Mouse (Mus musculus) stomach, embryonic 16.5 days (tissue): Measurements from ENCODE around the gene Gm20605. TPM values are rescaled to one million over a fixed set of nuclear protein-coding genes. Genes with fewer than 3 reads are reported as not detected.
A peak's percentile ranks its signal among the peaks of the same experiment; 100 is the strongest.

ENCODE experiments used
- ATAC-seq: fragments of 200-750 bp; cut with Nextera tagmentation; 2 replicates; pipeline ENCODE4 v1.8.0; 2017; ENCODE audit warnings: moderate number of reproducible peaks, moderate TSS enrichment; ENCODE audit not compliant: insufficient read depth, low FRiP score
- H3K27ac ChIP-seq: fragments of 300-500 bp; sonication (generic); 2 replicates; pipeline ENCODE4 v1.5.1; 2014; ENCODE audit warnings: low read length
- H3K27me3 ChIP-seq: fragments of 300-500 bp; sonication (generic); 2 replicates; pipeline ENCODE4 v1.6.1; 2014; ENCODE audit warnings: low read length, control low read depth, mixed read lengths; ENCODE audit not compliant: control insufficient read depth, insufficient read depth
- H3K36me3 ChIP-seq: fragments of 300-500 bp; sonication (generic); 2 replicates; pipeline ENCODE4 v1.6.1; 2014; ENCODE audit warnings: low read length; ENCODE audit not compliant: control insufficient read depth, insufficient read depth
- H3K4me1 ChIP-seq: fragments of 300-500 bp; sonication (generic); 2 replicates; pipeline ENCODE4 v1.6.1; 2014; ENCODE audit warnings: low read length, control low read depth, mixed read lengths; ENCODE audit not compliant: control insufficient read depth, insufficient read depth
- H3K4me2 ChIP-seq: fragments of 300-500 bp; sonication (generic); 2 replicates; pipeline ENCODE4 v1.6.1; 2014; ENCODE audit warnings: low read depth, low read length, mixed read lengths
- H3K4me3 ChIP-seq: fragments of 300-500 bp; sonication (generic); replicated peaks from 2 replicates; pipeline ENCODE4 v1.5.1; 2014; ENCODE audit warnings: mild to moderate bottlenecking, low read length
- H3K9ac ChIP-seq: fragments of 300-500 bp; sonication (generic); 2 replicates; pipeline ENCODE4 v1.6.1; 2014; ENCODE audit warnings: low read length
- H3K9me3 ChIP-seq: fragments of 300-500 bp; sonication (generic); replicated peaks from 2 replicates; pipeline ENCODE4 v1.6.1; 2016; ENCODE audit warnings: low read length, control low read depth; ENCODE audit not compliant: control insufficient read depth
- WGBS: fragments of 180-500 bp; shearing (Covaris S2); extraction: QIAGEN DNeasy Blood & Tissue Kit; methylation state at CpG from one replicate; pipeline ENCODE4 v1.1.7; 2014; 5-methylcytosine and 5-hydroxymethylcytosine counted together
- polyA plus RNA-seq: library from polyadenylated mRNA; unstranded; fragments of >200 nt; fragmentation: Nextera tagmentation; extraction: Ambion mirVana; gene quantifications from 2 replicates; pipeline ENCODE4 v1.2.1, GENCODE M21; 2015

The Gm20605 gene
- polyA plus RNA-seq, 1 experiment from 2014 or later, result 9.4 TPM

GRCm38 (mm10) chr5:137653366-137653765 lies 24.4 kb downstream of the Gm20605 start:
- Histone ChIP-seq H3K9me3 (no peaks in the 10 kb centered on the region), H3K4me1 (peaks cover 27% of the 10 kb centered on the region), H3K4me2 (no peak overlapping the region), H3K36me3 (no peaks in the 10 kb centered on the region; the same call in 1 of the 2 replicates), H3K4me3 (no peak overlapping the region), H3K27ac (no peak overlapping the region), H3K27me3 (no peaks in the 10 kb centered on the region), H3K9ac (no peak overlapping the region)
- WGBS, result 89% methylated on average over 10 of the region's 10 CpGs
- no peak for ATAC-seq

GRCm38 (mm10) chr5:137654746-137655145 lies 25.8 kb downstream of the Gm20605 start:
- Histone ChIP-seq H3K9me3 (no peaks in the 10 kb centered on the region), H3K27me3 (no peaks in the 10 kb centered on the region), H3K4me1 (peaks cover 17% of the 10 kb centered on the region), H3K9ac (no peak overlapping the region), H3K4me3 (no peak overlapping the region), H3K4me2 (no peak overlapping the region), H3K36me3 (peaks cover under 1% of the 10 kb centered on the region; the same call in 1 of the 2 replicates), H3K27ac (no peak overlapping the region)
- 79% methylated on average over 7 of the region's 7 CpGs for WGBS
- ATAC-seq, result no peak

GRCm38 (mm10) chr5:137656977-137657376 lies 28.0 kb downstream of the Gm20605 start:
- WGBS, result 21% methylated on average over 6 of the region's 6 CpGs
- peak; percentile 70; the same call in 1 of the 2 replicates for ATAC-seq
- H3K4me1 ChIP-seq, result 0 out of 2 replicates have a peak, but pooled peaks cover 3% of the 10 kb centered on the region
- H3K27me3 ChIP-seq, result no peaks in the 10 kb centered on the region
- no peak overlapping the region for H3K9ac ChIP-seq
- H3K36me3 ChIP-seq, result peaks cover 6% of the 10 kb centered on the region; the same call in 1 of the 2 replicates
- H3K9me3 ChIP-seq, result no peaks in the 10 kb centered on the region
- peak overlapping the region; percentile 40 for H3K27ac ChIP-seq
- H3K4me2 ChIP-seq, result no peak overlapping the region
- no peak overlapping the region for H3K4me3 ChIP-seq

- Histone ChIP-seq H3K9ac (no peak overlapping the region), H3K4me2 (no peak overlapping the region), H3K9me3 (no peaks in the 10 kb centered on the region), H3K27ac (no peak overlapping the region), H3K4me1 (0 out of 2 replicates have a peak, but pooled peaks cover 3% of the 10 kb centered on the region), H3K36me3 (0 out of 2 replicates have a peak, but pooled peaks cover 7% of the 10 kb centered on the region), H3K27me3 (no peaks in the 10 kb centered on the region), H3K4me3 (no peak overlapping the region)
- no peak for ATAC-seq
- 85% methylated on average over 6 of the region's 6 CpGs for whole genome bisulfite sequencing
These were observed 31.2 kb downstream of the Gm20605 start for GRCm38 (mm10) chr5:137660064-137660688.

- ATAC-seq, result no peak
- H3K27ac ChIP-seq, result no peak overlapping the region
- WGBS, result 78% methylated on average over 9 of the region's 9 CpGs
These were observed 34.1 kb downstream of the Gm20605 start for GRCm38 (mm10) chr5:137663057-137663456.

GRCm38 (mm10) chr5:137668971-137669370 lies 40.0 kb downstream of the Gm20605 start:
- peak overlapping the region; percentile 10; the same call in 1 of the 2 replicates for H3K27ac ChIP-seq
- ATAC-seq, result no peak
- 0 out of 2 replicates have a peak overlapping the region, but pooled peaks have one; percentile 20 for H3K4me2 ChIP-seq
- H3K9me3 ChIP-seq, result no peaks in the 10 kb centered on the region
- H3K27me3 ChIP-seq, result no peaks in the 10 kb centered on the region
- WGBS, result 41% methylated on average over 10 of the region's 10 CpGs
- no peak overlapping the region for H3K9ac ChIP-seq
- no peak overlapping the region for H3K4me3 ChIP-seq
- peaks cover 12% of the 10 kb centered on the region; the same call in 1 of the 2 replicates for H3K36me3 ChIP-seq
- H3K4me1 ChIP-seq, result peaks cover 28% of the 10 kb centered on the region

More at GRCm38 (mm10) chr5:137663057-137663456, 34.1 kb downstream of the Gm20605 start:
- no peaks in the 10 kb centered on the region for H3K4me1 ChIP-seq
- peaks cover 18% of the 10 kb centered on the region; the same call in 1 of the 2 replicates for H3K36me3 ChIP-seq
- H3K4me3 ChIP-seq, result no peak overlapping the region
- no peaks in the 10 kb centered on the region for H3K9me3 ChIP-seq
- no peak overlapping the region for H3K9ac ChIP-seq
- no peak overlapping the region for H3K4me2 ChIP-seq
- no peaks in the 10 kb centered on the region for H3K27me3 ChIP-seq

- H3K27ac ChIP-seq, result peak overlapping the region; percentile 48; the same call in 1 of the 2 replicates
- 82% methylated on average over 1 of the region's 1 CpGs for WGBS
- H3K4me3 ChIP-seq, result no peak overlapping the region
- H3K27me3 ChIP-seq, result no peaks in the 10 kb centered on the region
- ATAC-seq, result no peak
- no peak overlapping the region for H3K4me2 ChIP-seq
- no peak overlapping the region for H3K9ac ChIP-seq
- peaks cover 10% of the 10 kb centered on the region; the same call in 1 of the 2 replicates for H3K36me3 ChIP-seq
- H3K9me3 ChIP-seq, result no peaks in the 10 kb centered on the region
- H3K4me1 ChIP-seq, result peaks cover 28% of the 10 kb centered on the region
These were observed 41.3 kb downstream of the Gm20605 start for GRCm38 (mm10) chr5:137670240-137670639.

- H3K27ac ChIP-seq, result peak overlapping the region; percentile 86
- no peak overlapping the region for H3K4me3 ChIP-seq
- no peaks in the 10 kb centered on the region for H3K9me3 ChIP-seq
- peak overlapping the region; percentile 9; the same call in 1 of the 2 replicates for H3K4me2 ChIP-seq
- no peaks in the 10 kb centered on the region for H3K27me3 ChIP-seq
- peaks cover 28% of the 10 kb centered on the region for H3K4me1 ChIP-seq
- 0 out of 2 replicates have a peak, but pooled peaks cover 4% of the 10 kb centered on the region for H3K36me3 ChIP-seq
- peak overlapping the region; percentile 52 for H3K9ac ChIP-seq
- peak; percentile 80 for ATAC-seq
- 8% methylated on average over 9 of the region's 9 CpGs for WGBS
These were observed 42.7 kb downstream of the Gm20605 start for GRCm38 (mm10) chr5:137671443-137672240.

- H3K9ac ChIP-seq, result no peak overlapping the region
- no peak for ATAC-seq
- no peaks in the 10 kb centered on the region for H3K27me3 ChIP-seq
- H3K36me3 ChIP-seq, result 0 out of 2 replicates have a peak, but pooled peaks cover 2% of the 10 kb centered on the region
- H3K9me3 ChIP-seq, result no peaks in the 10 kb centered on the region
- peak overlapping the region; percentile 86 for H3K27ac ChIP-seq
- 74% methylated on average over 5 of the region's 5 CpGs for WGBS
- H3K4me3 ChIP-seq, result no peak overlapping the region
- H3K4me1 ChIP-seq, result peaks cover 28% of the 10 kb centered on the region
- H3K4me2 ChIP-seq, result no peak overlapping the region
These were observed 43.4 kb downstream of the Gm20605 start for GRCm38 (mm10) chr5:137672361-137672760.
